Mouse (Mus musculus) brain, embryonic 14.5 days (tissue): ENCODE results near the gene Mum1.

Source experiments
- CTCF ChIP-seq: fragments of 200-500 bp; IDR thresholded peaks from 2 replicates; pipeline ENCODE4 v1.5.1; 2012; ENCODE audit warnings: inconsistent platforms, mild to moderate bottlenecking, moderate library complexity, borderline replicate concordance; ENCODE audit not compliant: insufficient read depth, insufficient read length; ENCODE audit errors: extremely low read depth
- POLR2A ChIP-seq: fragments of 200-500 bp; IDR thresholded peaks from 2 replicates; pipeline ENCODE4 v1.6.1; 2012; ENCODE audit warnings: mild to moderate bottlenecking, inconsistent platforms, borderline replicate concordance; ENCODE audit not compliant: poor library complexity, insufficient read depth, insufficient read length, severe bottlenecking; ENCODE audit errors: extremely low read depth

DNA sequence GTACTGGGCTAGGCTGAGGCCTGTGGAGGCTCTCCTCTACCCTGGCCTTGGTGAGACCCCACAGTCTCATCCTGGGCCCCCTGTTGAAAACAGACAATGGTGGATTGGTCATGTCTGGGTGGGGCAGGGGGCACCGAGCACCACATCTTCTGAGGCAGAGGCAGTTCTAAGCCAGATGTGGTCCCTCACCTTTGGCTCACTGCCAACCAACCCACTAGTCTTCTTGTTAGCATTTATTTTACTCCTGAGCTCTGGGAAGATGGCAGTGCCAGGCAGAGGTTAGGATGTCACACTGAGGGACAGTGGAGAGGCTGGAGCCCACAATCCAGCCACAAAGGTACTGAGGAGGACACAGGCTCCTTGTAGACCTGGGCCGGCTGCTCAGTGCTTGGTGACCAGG is 31.7 kb downstream of the Mum1 start:
- TF ChIP-seq POLR2A: no peak
- no peak for TF ChIP-seq CTCF
